Mouse (Mus musculus): ENCODE data around the gene Tprgl. TPM values are rescaled to one million over a fixed set of nuclear protein-coding genes. Genes with fewer than 3 reads are reported as not detected.

Gene Tprgl
- total and polyA plus RNA-seq, 3 experiments, result 49.3 to 163 (median 67.4) TPM

- Histone ChIP-seq H3K79me2 (ENCODE audit: control insufficient read depth, insufficient read depth, low read length, poor library complexity) (no peaks in the 10 kb centered on the region), H3K4me3 (ENCODE audit: control insufficient read depth in 1 of 2, insufficient read depth in 1 of 2, low read depth in 2 of 2, low read length in 2 of 2) (no peak overlapping the region), H3K4me1 (ENCODE audit: control insufficient read depth in 1 of 2, insufficient read depth in 2 of 2, low read length in 2 of 2) (no peaks in the 10 kb centered on the region), H3K27me3 (ENCODE audit: control insufficient read depth in 1 of 2, insufficient read depth in 2 of 2, low read length in 2 of 2) (no peaks in the 10 kb centered on the region), H3K27ac (ENCODE audit: control insufficient read depth, low read depth, low read length) (no peak overlapping the region), H3K36me3 (ENCODE audit: control insufficient read depth in 1 of 2, insufficient read depth in 2 of 2, low read length in 2 of 2) (no peaks in the 10 kb centered on the region), H3K9me3 (replicated peaks; ENCODE audit: insufficient read depth, low read length) (no peaks in the 10 kb centered on the region), H3K9ac (ENCODE audit: control insufficient read depth, low read depth, low read length, poor library complexity, severe bottlenecking) (no peak overlapping the region)
- no peak for TF ChIP-seq MXI1 (IDR thresholded peaks at IDR 0.05; ENCODE audit: low read depth, low read length)
- no peak for TF ChIP-seq ZNF384 (IDR thresholded peaks at IDR 0.05; ENCODE audit: low read depth, low read length)
- no peak for TF ChIP-seq CHD1 (IDR thresholded peaks at IDR 0.05; ENCODE audit: low read depth, low read length)
- no peak for TF ChIP-seq RAD21 (IDR thresholded peaks at IDR 0.05; ENCODE audit: low read depth, low read length)
- no peak for TF ChIP-seq UBTF (IDR thresholded peaks at IDR 0.05; ENCODE audit: borderline replicate concordance, insufficient read depth, low read depth, low read length)
- no peak for TF ChIP-seq TBP (IDR thresholded peaks at IDR 0.05; ENCODE audit: low read depth, low read length)
- TF ChIP-seq GABPA (IDR thresholded peaks at IDR 0.05; ENCODE audit: low read depth, low read length), result no peak
- TF ChIP-seq TAL1 (IDR thresholded peaks at IDR 0.05; ENCODE audit: low read length), result no peak
- TF ChIP-seq SIN3A (IDR thresholded peaks at IDR 0.05; ENCODE audit: low read length), result no peak
- no peak for TF ChIP-seq POLR2A (IDR thresholded peaks at IDR 0.05; ENCODE audit: control insufficient read depth in 1 of 2, insufficient read depth in 1 of 2, low read depth in 1 of 2, low read length in 2 of 2, poor library complexity in 1 of 2)
- DNase-seq (ENCODE audit: low read depth, low spot score), result no peak
Observed at GRCm38 (mm10) chr4:154177257-154177656, 16.8 kb upstream of the Tprgl start.

- H3K9me3 ChIP-seq (replicated peaks; ENCODE audit: insufficient read depth, low read length), result no peaks in the 10 kb centered on the region
- no peak overlapping the region for H3K9ac ChIP-seq (ENCODE audit: control insufficient read depth, low read depth, low read length, poor library complexity, severe bottlenecking)
- no peaks in the 10 kb centered on the region for H3K79me2 ChIP-seq (ENCODE audit: control insufficient read depth, insufficient read depth, low read length, poor library complexity)
- H3K4me3 ChIP-seq (ENCODE audit: control insufficient read depth in 1 of 2, insufficient read depth in 1 of 2, low read depth in 2 of 2, low read length in 2 of 2), result no peak overlapping the region
- H3K27me3 ChIP-seq (ENCODE audit: control insufficient read depth in 1 of 2, insufficient read depth in 2 of 2, low read length in 2 of 2), result no peaks in the 10 kb centered on the region
- no peak overlapping the region for H3K27ac ChIP-seq (ENCODE audit: control insufficient read depth, low read depth, low read length)
- DNase-seq (ENCODE audit: low read depth, low spot score), result no peak
- TF ChIP-seq EP300 (IDR thresholded peaks at IDR 0.05; ENCODE audit: low read depth in 1 of 2, low read length in 2 of 2) (no peak), USF2 (IDR thresholded peaks at IDR 0.05; ENCODE audit: borderline replicate concordance in 1 of 2, insufficient read depth in 1 of 2, low read depth in 1 of 2, low read length in 2 of 2) (no peak), UBTF (IDR thresholded peaks at IDR 0.05; ENCODE audit: borderline replicate concordance, insufficient read depth, low read depth, low read length) (no peak)
- H3K4me1 ChIP-seq (ENCODE audit: control insufficient read depth in 1 of 2, insufficient read depth in 2 of 2, low read length in 2 of 2), result no peaks in the 10 kb centered on the region
- H3K36me3 ChIP-seq (ENCODE audit: control insufficient read depth in 1 of 2, insufficient read depth in 2 of 2, low read length in 2 of 2), result no peaks in the 10 kb centered on the region
Observed at GRCm38 (mm10) chr4:154171931-154172604, 11.6 kb upstream of the Tprgl start.

GRCm38 (mm10) chr4:154171151-154171930 is 10.9 kb upstream of the Tprgl start:
- H3K79me2 ChIP-seq (ENCODE audit: control insufficient read depth, insufficient read depth, low read length, poor library complexity), result no peaks in the 10 kb centered on the region
- H3K27ac ChIP-seq (ENCODE audit: control insufficient read depth, low read depth, low read length), result no peak overlapping the region
- H3K9ac ChIP-seq (ENCODE audit: control insufficient read depth, low read depth, low read length, poor library complexity, severe bottlenecking), result no peak overlapping the region
- no peaks in the 10 kb centered on the region for H3K27me3 ChIP-seq (ENCODE audit: control insufficient read depth in 1 of 2, insufficient read depth in 2 of 2, low read length in 2 of 2)
- no peaks in the 10 kb centered on the region for H3K9me3 ChIP-seq (replicated peaks; ENCODE audit: insufficient read depth, low read length)
- H3K4me1 ChIP-seq (ENCODE audit: control insufficient read depth in 1 of 2, insufficient read depth in 2 of 2, low read length in 2 of 2), result no peaks in the 10 kb centered on the region
- H3K4me3 ChIP-seq (ENCODE audit: control insufficient read depth in 1 of 2, insufficient read depth in 1 of 2, low read depth in 2 of 2, low read length in 2 of 2), result no peak overlapping the region
- TF ChIP-seq TBP (IDR thresholded peaks at IDR 0.05; ENCODE audit: low read depth, low read length) (no peak), USF2 (IDR thresholded peaks at IDR 0.05; ENCODE audit: borderline replicate concordance in 1 of 2, insufficient read depth in 1 of 2, low read depth in 1 of 2, low read length in 2 of 2) (no peak), HCFC1 (IDR thresholded peaks at IDR 0.05; ENCODE audit: low read depth, low read length) (no peak), CTCF (IDR thresholded peaks at IDR 0.05 in 2 of 3, conservative IDR thresholded peaks at IDR 0.05 in 1 of 3; ENCODE audit: control insufficient read depth in 1 of 3, insufficient read depth in 1 of 3, low read depth in 2 of 3, low read length in 3 of 3, poor library complexity in 1 of 3, severe bottlenecking in 1 of 3) (no peak), MXI1 (IDR thresholded peaks at IDR 0.05; ENCODE audit: low read depth, low read length) (no peak), JUND (IDR thresholded peaks at IDR 0.05; ENCODE audit: low read depth, low read length) (no peak), USF1 (IDR thresholded peaks at IDR 0.05; ENCODE audit: low read depth, low read length) (no peak), POLR2A (IDR thresholded peaks at IDR 0.05; ENCODE audit: control insufficient read depth in 1 of 2, insufficient read depth in 1 of 2, low read depth in 1 of 2, low read length in 2 of 2, poor library complexity in 1 of 2) (no peak), RAD21 (IDR thresholded peaks at IDR 0.05; ENCODE audit: low read depth, low read length) (no peak)
- H3K36me3 ChIP-seq (ENCODE audit: control insufficient read depth in 1 of 2, insufficient read depth in 2 of 2, low read length in 2 of 2), result no peaks in the 10 kb centered on the region
- no peak for DNase-seq (ENCODE audit: low read depth, low spot score)
